In the genomic region with DNA sequence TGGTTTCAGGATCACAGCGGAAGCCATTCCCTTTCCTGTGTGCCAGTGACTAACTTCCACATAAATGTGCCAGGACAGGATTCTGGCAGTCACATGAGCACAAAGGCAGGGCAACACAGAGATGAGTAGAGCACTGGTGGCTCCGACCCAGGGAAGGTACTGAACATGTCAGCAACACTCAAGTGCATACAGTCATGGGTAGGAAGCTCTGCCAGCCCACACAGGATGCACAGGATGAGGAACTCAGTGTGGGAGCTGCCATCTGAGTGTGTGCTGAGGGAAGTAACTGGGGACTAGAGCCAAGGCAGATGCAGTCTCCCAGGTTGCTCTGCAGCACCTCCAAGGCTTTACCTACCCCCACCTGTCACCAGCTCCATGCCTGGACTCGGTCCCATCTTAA, we compare ENCODE assay signal across 9 mouse cellular contexts. TPM values are rescaled to one million over a fixed set of nuclear protein-coding genes. Genes with fewer than 3 reads are reported as not detected.
A peak's percentile ranks its signal among the peaks of the same experiment; 100 is the strongest.
DNase-seq lines count a peak whose midpoint lies in the region.
"Had no signal": no experiment of that assay in that cellular context is flagged by ENCODE, and none has a peak within 500 bp of the region (broad histone marks: within the 10 kb centered on the region; RNA-seq: fewer than 3 reads in every experiment).

No protein-coding gene starts in this region.

- DNase-seq in adrenal gland, postnatal 14 days: peak; percentile 45
- no peak for DNase-seq in adrenal gland, postnatal 4 days (ENCODE audit: low spot score in 2 of 2)
- DNase-seq in layer of hippocampus, adult 9-11 months: peak; percentile 65
- no peak for DNase-seq in layer of hippocampus, adult 9-10 months (ENCODE audit: low spot score)
- peak; percentile 26 to 33 for DNase-seq in lung, postnatal 4 days
- no peak for DNase-seq in B cell, adult 2 months
- no peak for DNase-seq in kidney, postnatal 14 days

- peaks cover 32% of the 10 kb centered on the region for H3K4me1 ChIP-seq in brown adipose tissue, adult 24 weeks (ENCODE audit: control insufficient read depth, insufficient read depth, insufficient read length, low read length)

- no peak overlapping the region for H3K4me3 ChIP-seq in brown adipose tissue, adult 24 weeks (ENCODE audit: insufficient read depth, low read depth, low read length)
- H3K4me3 ChIP-seq: midbrain, embryonic 12.5 days had no signal

- peak overlapping the region; percentile 63 for H3K27ac ChIP-seq in brown adipose tissue, adult 24 weeks (replicated peaks; ENCODE audit: low read depth, low read length)
- H3K27ac ChIP-seq: midbrain, embryonic 12.5 days had no signal

RNA-seq across cellular contexts. Expression of gene Dguok, which starts 4.1 kb away (rescaled TPM):
- total RNA-seq in adrenal gland, postnatal 14 days (2021): 45.2 and 46.6 TPM in 2 replicates
- 10 to 100 TPM; 46.9 to 53.4 TPM for total RNA-seq in adrenal gland, postnatal 4 days (2021)
- 33.1 and 34.8 TPM in 2 replicates for polyA plus RNA-seq in brown adipose tissue, adult 24 weeks (2012; ENCODE audit: insufficient read depth, insufficient read length, missing spikeins)

RNA-seq across cellular contexts. Expression of gene Actg2, which starts 33.4 kb away (rescaled TPM):
- 2.0 and 5.0 TPM in 2 replicates for total RNA-seq in adrenal gland, postnatal 14 days (2021)
- 1 to 10 TPM; 3.1 to 4.3 TPM for total RNA-seq in adrenal gland, postnatal 4 days (2021)
- 1.3 and 1.9 TPM in 2 replicates for polyA plus RNA-seq in brown adipose tissue, adult 24 weeks (2012; ENCODE audit: insufficient read depth, insufficient read length, missing spikeins)

RNA-seq across cellular contexts. Expression of gene Tet3, which starts 43.8 kb away (rescaled TPM):
- 49.9 and 61.8 TPM in 2 replicates for total RNA-seq in adrenal gland, postnatal 14 days (2021)
- total RNA-seq in adrenal gland, postnatal 4 days (2021): 10 to 100 TPM; 79.0 to 79.5 TPM
- 5.0 and 7.0 TPM in 2 replicates for polyA plus RNA-seq in brown adipose tissue, adult 24 weeks (2012; ENCODE audit: insufficient read depth, insufficient read length, missing spikeins)

Comparison
In these comparisons a context has a peak if more than half of its experiments do, and no peak if none do; other contexts are left out.
1. DNase-seq: peak in adrenal gland, postnatal 14 days (single experiment), layer of hippocampus, adult 9-11 months (single experiment) and lung, postnatal 4 days (2 of 2); none in adrenal gland, postnatal 4 days (0 of 2), layer of hippocampus, adult 9-10 months (single experiment), B cell, adult 2 months (0 of 2) and kidney, postnatal 14 days (single experiment).